Mouse (Mus musculus) liver, adult 2 months (tissue): ENCODE measurements around the gene Prf1. TPM values are rescaled to one million over a fixed set of nuclear protein-coding genes. Genes with fewer than 3 reads are reported as not detected.

Experiments
- DNase-seq: peaks from one replicate; pipeline ENCODE4 v3.0.0-alpha.2; 2011; ENCODE audit warnings: low read depth, low spot score; ENCODE audit errors: extremely low read depth
- H3K27ac ChIP-seq: fragments of 200-500 bp; replicated peaks from 2 replicates; pipeline ENCODE4 v1.5.1; 2012; ENCODE audit warnings: low read depth, mild to moderate bottlenecking, control low read depth, inconsistent platforms, low read length; ENCODE audit not compliant: insufficient read depth
- H3K27me3 ChIP-seq: fragments of 200-500 bp; 2 replicates; pipeline ENCODE4 v1.6.1; 2012; ENCODE audit warnings: mild to moderate bottlenecking, moderate library complexity, low read length, inconsistent platforms; ENCODE audit not compliant: control insufficient read depth, insufficient read depth
- H3K36me3 ChIP-seq: fragments of 200-500 bp; 2 replicates; pipeline ENCODE4 v1.6.1; 2012; ENCODE audit warnings: low read length, inconsistent platforms; ENCODE audit not compliant: control insufficient read depth, insufficient read depth
- H3K4me1 ChIP-seq: fragments of 200-500 bp; 2 replicates; pipeline ENCODE4 v1.6.1; 2011; ENCODE audit warnings: low read length; ENCODE audit not compliant: control insufficient read depth, insufficient read depth
- H3K4me3 ChIP-seq: fragments of 200-500 bp; 2 replicates; pipeline ENCODE4 v1.5.1; 2011; ENCODE audit warnings: low read depth, mild to moderate bottlenecking, control low read depth, low read length, moderate library complexity; ENCODE audit not compliant: insufficient read depth
- H3K79me2 ChIP-seq: fragments of 200-500 bp; 2 replicates; pipeline ENCODE4 v1.6.1; 2012; ENCODE audit warnings: inconsistent platforms, mild to moderate bottlenecking, low read length, moderate library complexity; ENCODE audit not compliant: control insufficient read depth, insufficient read depth
- H3K9ac ChIP-seq: fragments of 200-500 bp; 2 replicates; pipeline ENCODE4 v1.6.1; 2012; ENCODE audit warnings: low read depth, mild to moderate bottlenecking, control low read depth, inconsistent platforms, low read length
- CTCF ChIP-seq: fragments of 200-500 bp; IDR thresholded peaks from 2 replicates; pipeline ENCODE4 v1.5.1; 2011; ENCODE audit warnings: low read depth, low read length, control low read depth
- POLR2A ChIP-seq: fragments of 200-500 bp; IDR thresholded peaks from 2 replicates; pipeline ENCODE4 v1.6.1; 2011; ENCODE audit warnings: low read length, control low read depth; ENCODE audit not compliant: insufficient read depth; ENCODE audit errors: extremely low read depth
- WGBS: fragments of 180-500 bp; shearing (Covaris S2); methylation state at CpG from one replicate; pipeline ENCODE4 v1.1.7; 2018; 5-methylcytosine and 5-hydroxymethylcytosine counted together
- polyA plus RNA-seq: library from polyadenylated mRNA; depleted of rRNA; stranded (reverse); fragments of >200 nt; gene quantifications from 2 replicates; pipeline ENCODE4 v1.2.3, GENCODE M21; 2012
- total RNA-seq: library from RNA; depleted of rRNA; stranded (reverse); fragments of >200 nt; gene quantifications from 2 replicates; pipeline ENCODE4 v1.2.3, GENCODE M21; 2014

Gene Prf1
- total and polyA plus RNA-seq, 2 experiments: 0.18 to 0.28 TPM

DNA sequence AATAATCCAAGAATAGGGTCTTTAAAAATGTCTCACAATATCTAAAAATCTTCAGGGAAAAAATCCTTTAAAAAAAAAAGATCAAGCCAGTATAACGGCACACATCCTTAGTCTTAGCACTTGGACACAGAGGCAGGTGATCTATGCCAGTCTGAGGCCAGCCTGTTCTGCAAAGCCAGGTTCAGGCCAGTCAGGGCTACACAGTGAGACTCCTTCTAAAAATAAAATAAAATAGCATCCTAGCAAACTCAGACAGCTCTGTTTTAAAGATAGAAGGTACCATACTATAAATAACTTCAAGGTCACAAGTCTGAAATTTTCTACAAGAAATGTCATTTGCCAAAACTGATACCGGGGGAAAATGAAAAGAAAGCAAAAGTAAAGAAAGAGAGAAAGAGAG is 7.6 kb upstream of the Prf1 start:
- no peaks in the 10 kb centered on the region for H3K79me2 ChIP-seq
- no peak for TF ChIP-seq POLR2A
- no peak for TF ChIP-seq CTCF
- H3K4me3 ChIP-seq: no peak overlapping the region
- H3K27me3 ChIP-seq: no peaks in the 10 kb centered on the region
- no peak overlapping the region for H3K9ac ChIP-seq
- no peak overlapping the region for H3K27ac ChIP-seq
- H3K4me1 ChIP-seq: 0 out of 2 replicates have a peak, but pooled peaks cover 3% of the 10 kb centered on the region
- H3K36me3 ChIP-seq: no peaks in the 10 kb centered on the region
- 76% methylated on average over 2 of the region's 2 CpGs for WGBS
- no peak for DNase-seq

DNA sequence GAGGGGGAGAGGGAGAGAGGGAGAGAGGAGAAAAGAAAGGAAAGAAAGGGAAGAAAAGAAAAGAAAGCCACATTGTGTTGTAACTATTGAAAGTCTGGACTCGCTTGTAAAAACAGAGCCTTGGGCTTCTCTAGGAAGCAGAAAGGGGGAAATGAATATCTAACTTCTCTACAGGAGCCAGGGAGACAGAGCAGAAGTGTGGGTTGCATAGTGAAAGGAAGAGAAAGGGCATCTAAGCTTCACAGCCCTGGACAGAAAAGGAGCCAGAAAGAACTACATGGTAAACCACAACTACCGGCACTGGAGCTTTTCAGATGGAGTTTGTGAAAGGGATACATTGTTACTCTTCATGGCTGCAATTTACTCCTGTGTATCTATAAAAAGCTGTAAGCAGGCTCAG is 7.2 kb upstream of the Prf1 start:
- DNase-seq: no peak
- Histone ChIP-seq H3K27me3 (no peaks in the 10 kb centered on the region), H3K4me3 (no peak overlapping the region), H3K9ac (no peak overlapping the region), H3K79me2 (no peaks in the 10 kb centered on the region), H3K4me1 (0 out of 2 replicates have a peak, but pooled peaks cover 2% of the 10 kb centered on the region), H3K27ac (no peak overlapping the region), H3K36me3 (no peaks in the 10 kb centered on the region)
- 77% methylated on average over 2 of the region's 2 CpGs for WGBS
- TF ChIP-seq POLR2A: no peak

DNA sequence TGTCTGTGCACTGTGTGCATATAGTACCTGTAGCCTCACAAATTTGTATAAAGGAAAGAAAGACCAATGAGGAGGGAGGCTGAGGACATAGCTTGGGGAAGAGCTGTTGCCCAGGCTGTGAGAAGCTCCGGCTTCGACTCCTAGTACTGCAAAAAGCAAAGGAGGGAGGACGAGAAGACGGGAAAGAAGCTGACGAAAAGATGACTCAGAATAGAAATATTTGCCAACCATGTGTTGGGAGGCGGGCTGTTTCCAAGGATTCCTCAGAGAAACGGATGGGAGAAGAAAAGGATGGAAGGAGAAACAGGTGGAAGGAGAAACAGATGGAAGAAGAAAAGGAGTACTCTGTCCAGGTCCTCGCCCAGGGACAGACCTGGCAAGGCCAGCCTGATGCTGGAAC is 3.4 kb upstream of the Prf1 start:
- Histone ChIP-seq H3K4me3 (no peak overlapping the region), H3K9ac (no peak overlapping the region)
- WGBS: 76% methylated on average over 8 of the region's 8 CpGs

DNA sequence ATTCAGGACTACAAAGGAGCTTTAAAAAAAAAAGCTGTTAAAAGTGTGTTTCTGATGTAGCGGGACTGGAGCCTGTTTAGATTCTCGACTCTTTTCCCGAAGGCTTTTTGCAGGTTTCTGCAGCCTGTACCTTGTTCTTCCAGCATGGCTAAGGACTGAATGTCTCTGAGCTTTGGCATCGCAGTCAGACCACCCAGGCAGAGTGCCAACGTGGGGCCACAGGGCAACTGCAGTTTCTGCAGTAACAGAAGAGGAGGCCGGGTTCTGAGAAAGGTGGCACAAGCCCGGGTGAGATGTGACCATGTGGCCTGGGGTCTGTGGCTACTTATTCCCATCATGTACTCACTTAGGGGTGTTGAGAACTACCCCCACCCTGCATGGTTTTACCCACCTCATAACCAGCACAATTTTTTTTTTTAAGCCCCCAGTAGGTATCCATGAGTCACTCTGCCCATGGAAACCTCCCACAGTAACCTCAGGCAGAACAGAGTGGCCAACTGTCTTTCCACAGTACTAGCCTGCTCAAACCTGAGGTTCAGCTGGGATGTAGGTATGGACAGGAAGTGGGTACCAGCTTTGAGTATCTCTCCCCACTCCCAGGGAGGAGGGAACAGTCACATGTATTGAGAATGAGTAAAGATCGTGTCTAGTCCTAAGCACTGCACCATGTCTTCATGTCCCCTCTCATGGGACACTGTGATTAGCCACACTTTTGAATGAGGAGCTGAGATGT is 754 bp upstream of the Prf1 start:
- no peak overlapping the region for H3K27ac ChIP-seq
- H3K9ac ChIP-seq: no peak overlapping the region
- H3K36me3 ChIP-seq: no peaks in the 10 kb centered on the region
- no peaks in the 10 kb centered on the region for H3K79me2 ChIP-seq
- 83% methylated on average over 8 of the region's 8 CpGs for whole genome bisulfite sequencing
- H3K4me3 ChIP-seq: no peak overlapping the region
- no peaks in the 10 kb centered on the region for H3K4me1 ChIP-seq
- no peaks in the 10 kb centered on the region for H3K27me3 ChIP-seq
- no peak for DNase-seq
- TF ChIP-seq CTCF (no peak), POLR2A (no peak)

More for the DNA sequence above, 3.4 kb upstream of the Prf1 start:
- Histone ChIP-seq H3K36me3 (no peaks in the 10 kb centered on the region), H3K4me1 (no peaks in the 10 kb centered on the region), H3K79me2 (no peaks in the 10 kb centered on the region), H3K27me3 (no peaks in the 10 kb centered on the region), H3K27ac (no peak overlapping the region)
- DNase-seq: no peak
- TF ChIP-seq CTCF (no peak), POLR2A (no peak)

DNA sequence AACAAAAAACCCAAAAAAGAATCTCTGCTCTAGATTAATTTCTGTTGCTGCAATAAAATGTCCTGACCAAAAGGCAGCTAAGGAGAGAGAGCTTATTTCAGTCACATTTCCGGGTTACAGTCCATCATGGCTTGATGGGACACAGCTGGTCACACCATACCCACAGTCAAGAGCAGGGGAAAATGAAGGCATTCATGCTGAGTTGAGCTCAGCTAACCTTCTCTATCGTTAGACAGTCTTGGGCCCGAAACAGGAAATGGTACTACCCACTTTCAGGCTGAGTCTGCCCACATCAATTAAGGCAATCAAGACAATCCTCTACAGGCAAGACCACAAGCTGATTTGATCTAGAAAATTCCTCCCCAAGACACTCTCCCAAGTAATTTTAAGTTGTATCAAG is 3.4 kb downstream of the Prf1 start:
- 78% methylated on average over 3 of the region's 3 CpGs for WGBS
- Histone ChIP-seq H3K4me1 (no peaks in the 10 kb centered on the region), H3K27ac (no peak overlapping the region), H3K79me2 (no peaks in the 10 kb centered on the region), H3K36me3 (no peaks in the 10 kb centered on the region), H3K9ac (no peak overlapping the region), H3K27me3 (no peaks in the 10 kb centered on the region), H3K4me3 (no peak overlapping the region)
- no peak for TF ChIP-seq POLR2A
- no peak for TF ChIP-seq CTCF
- no peak for DNase-seq

GRCm38 (mm10) chr10:61304046-61304445 is 6.4 kb downstream of the Prf1 start:
- Histone ChIP-seq H3K27ac (no peak overlapping the region), H3K4me1 (peaks cover 2% of the 10 kb centered on the region; the same call in 1 of the 2 replicates), H3K4me3 (no peak overlapping the region), H3K36me3 (no peaks in the 10 kb centered on the region), H3K9ac (no peak overlapping the region), H3K27me3 (no peaks in the 10 kb centered on the region), H3K79me2 (no peaks in the 10 kb centered on the region)
- no peak for TF ChIP-seq CTCF
- no peak for TF ChIP-seq POLR2A
- WGBS: 52% methylated on average over 6 of the region's 6 CpGs
- no peak for DNase-seq
